Mouse (Mus musculus): ENCODE results near the gene Ptprg. TPM values are rescaled to one million over a fixed set of nuclear protein-coding genes. Genes with fewer than 3 reads are reported as not detected.
A peak's percentile ranks its signal among the peaks of the same experiment; 100 is the strongest.

Gene Ptprg
- total and polyA plus RNA-seq, 3 experiments: 25.1 to 57.1 (median 54.0) TPM

GRCm38 (mm10) chr14:12139643-12140481 lies 586.5 kb downstream of the Ptprg start:
- peak; percentile 13 to 32 for DNase-seq
- Histone ChIP-seq H3K27me3 (ENCODE audit: control insufficient read depth, insufficient read depth, low read length) (no peaks in the 10 kb centered on the region), H3K79me2 (replicated peaks; ENCODE audit: control insufficient read depth, insufficient read depth, low read length) (no peaks in the 10 kb centered on the region), H3K4me1 (ENCODE audit: control insufficient read depth, insufficient read depth, low read length) (peaks cover 9% of the 10 kb centered on the region), H3K27ac (no peak overlapping the region), H3K9ac (ENCODE audit: low read depth, low read length) (0 out of 2 replicates have a peak overlapping the region, but pooled peaks have one; percentile 1), H3K36me3 (ENCODE audit: control insufficient read depth, insufficient read depth, low read length) (no peaks in the 10 kb centered on the region), H3K4me3 (no peak overlapping the region)
- intact Hi-C loops (cut with DNase I): loop anchor here (2.0 to 10.0 kb wide), 4 partner anchors 258 to 581 kb away; no protein-coding TSS in a partner anchor
- 36% methylated on average over 18 of the region's 18 CpGs for WGBS
- no peak for TF ChIP-seq POLR2A (IDR thresholded peaks at IDR 0.05; ENCODE audit: insufficient read depth, low read depth, low read length)
- TF ChIP-seq CTCF (IDR thresholded peaks at IDR 0.05): peak; percentile 82
- 0 out of 2 replicates have a peak, but pooled peaks have one; percentile 47 for TF ChIP-seq EP300 (IDR thresholded peaks at IDR 0.05; ENCODE audit: insufficient read depth, low read depth, low read length)

- whole genome bisulfite sequencing: 71% methylated on average over 8 of the region's 8 CpGs
- H3K9ac ChIP-seq (ENCODE audit: low read depth, low read length): no peak overlapping the region
- H3K4me3 ChIP-seq: no peak overlapping the region
- no peaks in the 10 kb centered on the region for H3K36me3 ChIP-seq (ENCODE audit: control insufficient read depth, insufficient read depth, low read length)
- TF ChIP-seq POLR2A (IDR thresholded peaks at IDR 0.05; ENCODE audit: insufficient read depth, low read depth, low read length) (no peak), CTCF (IDR thresholded peaks at IDR 0.05) (no peak), EP300 (IDR thresholded peaks at IDR 0.05; ENCODE audit: insufficient read depth, low read depth, low read length) (no peak)
- H3K79me2 ChIP-seq (replicated peaks; ENCODE audit: control insufficient read depth, insufficient read depth, low read length): no peaks in the 10 kb centered on the region
- no peaks in the 10 kb centered on the region for H3K27me3 ChIP-seq (ENCODE audit: control insufficient read depth, insufficient read depth, low read length)
- peaks cover 2% of the 10 kb centered on the region for H3K4me1 ChIP-seq (ENCODE audit: control insufficient read depth, insufficient read depth, low read length)
- intact Hi-C loops (cut with DNase I): loop anchor here (10.0 kb wide), 1 partner anchor 499 kb away; no protein-coding TSS in a partner anchor
- no peak for DNase-seq
- no peak overlapping the region for H3K27ac ChIP-seq
Measured at GRCm38 (mm10) chr14:12143941-12144485, 590.7 kb downstream of the Ptprg start.

- 91% methylated on average over 3 of the region's 3 CpGs for WGBS
- Histone ChIP-seq H3K27me3 (ENCODE audit: control insufficient read depth, insufficient read depth, low read length) (no peaks in the 10 kb centered on the region), H3K9ac (ENCODE audit: low read depth, low read length) (no peak overlapping the region), H3K4me1 (ENCODE audit: control insufficient read depth, insufficient read depth, low read length) (no peaks in the 10 kb centered on the region), H3K4me3 (no peak overlapping the region), H3K36me3 (ENCODE audit: control insufficient read depth, insufficient read depth, low read length) (no peaks in the 10 kb centered on the region), H3K79me2 (replicated peaks; ENCODE audit: control insufficient read depth, insufficient read depth, low read length) (no peaks in the 10 kb centered on the region), H3K27ac (no peak overlapping the region)
- TF ChIP-seq CTCF (IDR thresholded peaks at IDR 0.05): peak; percentile 48
- TF ChIP-seq POLR2A (IDR thresholded peaks at IDR 0.05; ENCODE audit: insufficient read depth, low read depth, low read length): no peak
- intact Hi-C loops (cut with DNase I): loop anchor here (10.0 kb wide), 1 partner anchor 501 kb away; no protein-coding TSS in a partner anchor
- DNase-seq: no peak
Measured at GRCm38 (mm10) chr14:12145919-12146318, 592.6 kb downstream of the Ptprg start.

- Histone ChIP-seq H3K36me3 (ENCODE audit: control insufficient read depth, insufficient read depth, low read length) (no peaks in the 10 kb centered on the region), H3K27me3 (ENCODE audit: control insufficient read depth, insufficient read depth, low read length) (no peaks in the 10 kb centered on the region), H3K4me3 (no peak overlapping the region), H3K4me1 (ENCODE audit: control insufficient read depth, insufficient read depth, low read length) (no peaks in the 10 kb centered on the region), H3K9ac (ENCODE audit: low read depth, low read length) (no peak overlapping the region), H3K27ac (no peak overlapping the region), H3K79me2 (replicated peaks; ENCODE audit: control insufficient read depth, insufficient read depth, low read length) (no peaks in the 10 kb centered on the region)
- TF ChIP-seq EP300 (IDR thresholded peaks at IDR 0.05; ENCODE audit: insufficient read depth, low read depth, low read length) (no peak), POLR2A (IDR thresholded peaks at IDR 0.05; ENCODE audit: insufficient read depth, low read depth, low read length) (no peak), CTCF (IDR thresholded peaks at IDR 0.05) (no peak)
- intact Hi-C loops (cut with DNase I): loop anchor here (10.0 kb wide), 1 partner anchor 505 kb away; no protein-coding TSS in a partner anchor
- DNase-seq: no peak
- 88% methylated on average over 3 of the region's 3 CpGs for WGBS
Measured at GRCm38 (mm10) chr14:12149529-12149928, 596.2 kb downstream of the Ptprg start.

- intact Hi-C loops (cut with DNase I): loop anchor here (2.0 kb wide), 1 partner anchor 379 kb away; no protein-coding TSS in a partner anchor
- Histone ChIP-seq H3K36me3 (ENCODE audit: control insufficient read depth, insufficient read depth, low read length) (no peaks in the 10 kb centered on the region), H3K4me3 (no peak overlapping the region), H3K4me1 (ENCODE audit: control insufficient read depth, insufficient read depth, low read length) (no peaks in the 10 kb centered on the region), H3K79me2 (replicated peaks; ENCODE audit: control insufficient read depth, insufficient read depth, low read length) (no peaks in the 10 kb centered on the region), H3K27ac (no peak overlapping the region), H3K27me3 (ENCODE audit: control insufficient read depth, insufficient read depth, low read length) (no peaks in the 10 kb centered on the region), H3K9ac (ENCODE audit: low read depth, low read length) (no peak overlapping the region)
- TF ChIP-seq CTCF (IDR thresholded peaks at IDR 0.05): peak; percentile 86
- TF ChIP-seq EP300 (IDR thresholded peaks at IDR 0.05; ENCODE audit: insufficient read depth, low read depth, low read length): no peak
- no peak for TF ChIP-seq POLR2A (IDR thresholded peaks at IDR 0.05; ENCODE audit: insufficient read depth, low read depth, low read length)
- DNase-seq: peak in 1 of 2 experiments; percentile 16
- WGBS: 40% methylated on average over 3 of the region's 3 CpGs
Measured at GRCm38 (mm10) chr14:12151927-12152326, 598.6 kb downstream of the Ptprg start.
